Mouse (Mus musculus) heart, embryonic 15.5 days (tissue): ENCODE measurements around the gene Erg. TPM values are rescaled to one million over a fixed set of nuclear protein-coding genes. Genes with fewer than 3 reads are reported as not detected.

Experiments
- ATAC-seq: fragments of 200-750 bp; cut with Nextera tagmentation; replicated peaks from 2 replicates; pipeline ENCODE4 v1.8.0; 2017; ENCODE audit warnings: low read depth, moderate TSS enrichment; ENCODE audit not compliant: insufficient number of reproducible peaks, insufficient read depth, low FRiP score
- H3K27ac ChIP-seq: fragments of 300-500 bp; sonication (generic); 2 replicates; pipeline ENCODE4 v1.5.1; 2015; ENCODE audit warnings: mild to moderate bottlenecking, inconsistent platforms
- H3K27me3 ChIP-seq: fragments of 300-500 bp; sonication (generic); 2 replicates; pipeline ENCODE4 v1.6.1; 2015; ENCODE audit warnings: inconsistent platforms
- H3K36me3 ChIP-seq: fragments of 300-500 bp; sonication (generic); 2 replicates; pipeline ENCODE4 v1.6.1; 2015; ENCODE audit warnings: mild to moderate bottlenecking, inconsistent platforms
- H3K4me1 ChIP-seq: fragments of 300-500 bp; sonication (generic); replicated peaks from 2 replicates; pipeline ENCODE4 v1.6.1; 2015; ENCODE audit warnings: inconsistent platforms
- H3K4me2 ChIP-seq: fragments of 300-500 bp; sonication (generic); 2 replicates; pipeline ENCODE4 v1.6.1; 2015; ENCODE audit warnings: inconsistent platforms, mild to moderate bottlenecking, moderate library complexity
- H3K4me3 ChIP-seq: fragments of 300-500 bp; sonication (generic); 2 replicates; pipeline ENCODE4 v1.5.1; 2015; ENCODE audit warnings: mild to moderate bottlenecking, inconsistent platforms
- H3K9ac ChIP-seq: fragments of 300-500 bp; sonication (generic); 2 replicates; pipeline ENCODE4 v1.6.1; 2015; ENCODE audit warnings: mild to moderate bottlenecking, inconsistent platforms
- H3K9me3 ChIP-seq: fragments of 300-500 bp; sonication (generic); replicated peaks from 2 replicates; pipeline ENCODE4 v1.6.1; 2016; ENCODE audit warnings: inconsistent platforms
- WGBS: fragments of 180-500 bp; shearing (Covaris S2); methylation state at CpG from one replicate; pipeline ENCODE4 v1.1.7; 2015; ENCODE audit warnings: mixed read lengths; 5-methylcytosine and 5-hydroxymethylcytosine counted together
- polyA plus RNA-seq: library from polyadenylated mRNA; unstranded; fragments of >200 nt; fragmentation: Nextera tagmentation; extraction: Ambion mirVana; gene quantifications from 2 replicates; pipeline ENCODE4 v1.2.1, GENCODE M21; 2015

Erg gene
- polyA plus RNA-seq, 1 experiment from 2014 or later, result 5.4 TPM

- Histone ChIP-seq H3K9me3 (no peaks in the 10 kb centered on the region), H3K36me3 (no peaks in the 10 kb centered on the region), H3K4me3 (no peak overlapping the region), H3K4me1 (no peaks in the 10 kb centered on the region), H3K27ac (no peak overlapping the region), H3K27me3 (no peaks in the 10 kb centered on the region), H3K9ac (no peak overlapping the region), H3K4me2 (no peak overlapping the region)
- 65% methylated on average over 3 of the region's 3 CpGs for WGBS
- ATAC-seq, result no peak
Measured at GRCm38 (mm10) chr16:95413401-95413959, 172.9 kb downstream of the Erg start.

- ATAC-seq, result no peak
- 38% methylated on average over 14 of the region's 14 CpGs for WGBS
- no peak overlapping the region for H3K27ac ChIP-seq
Measured at GRCm38 (mm10) chr16:95408096-95408495, 178.3 kb downstream of the Erg start.

GRCm38 (mm10) chr16:95405496-95405895 lies 180.9 kb downstream of the Erg start:
- no peak overlapping the region for H3K9ac ChIP-seq
- no peaks in the 10 kb centered on the region for H3K36me3 ChIP-seq
- WGBS, result 81% methylated on average over 3 of the region's 3 CpGs
- peaks cover 17% of the 10 kb centered on the region for H3K4me1 ChIP-seq
- ATAC-seq, result no peak
- no peak overlapping the region for H3K4me2 ChIP-seq
- H3K9me3 ChIP-seq, result no peaks in the 10 kb centered on the region
- H3K27me3 ChIP-seq, result no peaks in the 10 kb centered on the region
- H3K27ac ChIP-seq, result no peak overlapping the region
- no peak overlapping the region for H3K4me3 ChIP-seq

More at GRCm38 (mm10) chr16:95408096-95408495, 178.3 kb downstream of the Erg start:
- no peak overlapping the region for H3K4me2 ChIP-seq
- H3K9me3 ChIP-seq, result no peaks in the 10 kb centered on the region
- H3K4me1 ChIP-seq, result peaks cover 10% of the 10 kb centered on the region
- no peaks in the 10 kb centered on the region for H3K36me3 ChIP-seq
- H3K9ac ChIP-seq, result no peak overlapping the region
- H3K4me3 ChIP-seq, result no peak overlapping the region
- H3K27me3 ChIP-seq, result no peaks in the 10 kb centered on the region

GRCm38 (mm10) chr16:95403453-95403852 lies 182.9 kb downstream of the Erg start:
- Histone ChIP-seq H3K9me3 (no peaks in the 10 kb centered on the region), H3K4me3 (no peak overlapping the region), H3K4me1 (peaks cover 17% of the 10 kb centered on the region), H3K36me3 (no peaks in the 10 kb centered on the region), H3K27me3 (no peaks in the 10 kb centered on the region), H3K4me2 (no peak overlapping the region), H3K9ac (no peak overlapping the region), H3K27ac (0 out of 2 replicates have a peak overlapping the region, but pooled peaks have one; percentile 17)
- WGBS, result 67% methylated on average over 5 of the region's 5 CpGs
- peak; percentile 65 for ATAC-seq

GRCm38 (mm10) chr16:95401869-95402268 lies 184.5 kb downstream of the Erg start:
- no peaks in the 10 kb centered on the region for H3K36me3 ChIP-seq
- ATAC-seq, result no peak
- H3K9ac ChIP-seq, result no peak overlapping the region
- H3K4me1 ChIP-seq, result peaks cover 10% of the 10 kb centered on the region
- 67% methylated on average over 9 of the region's 9 CpGs for WGBS
- H3K27ac ChIP-seq, result no peak overlapping the region
- no peaks in the 10 kb centered on the region for H3K27me3 ChIP-seq
- no peak overlapping the region for H3K4me3 ChIP-seq
- no peaks in the 10 kb centered on the region for H3K9me3 ChIP-seq
- H3K4me2 ChIP-seq, result no peak overlapping the region

- Histone ChIP-seq H3K27ac (peak overlapping the region; percentile 3; the same call in 1 of the 2 replicates), H3K4me1 (peaks cover 10% of the 10 kb centered on the region), H3K27me3 (no peaks in the 10 kb centered on the region), H3K36me3 (no peaks in the 10 kb centered on the region), H3K9ac (no peak overlapping the region), H3K4me2 (no peak overlapping the region), H3K4me3 (no peak overlapping the region), H3K9me3 (no peaks in the 10 kb centered on the region)
- no peak for ATAC-seq
- 51% methylated on average over 11 of the region's 11 CpGs for WGBS
Measured at GRCm38 (mm10) chr16:95398761-95399343, 187.5 kb downstream of the Erg start.

- ATAC-seq, result no peak; the same call in 1 of the 2 replicates
Measured at GRCm38 (mm10) chr16:95390787-95391186, 195.6 kb downstream of the Erg start.

GRCm38 (mm10) chr16:95388811-95389529 lies 197.4 kb downstream of the Erg start:
- Histone ChIP-seq H3K36me3 (no peaks in the 10 kb centered on the region), H3K27ac (no peak overlapping the region), H3K9ac (no peak overlapping the region), H3K4me2 (no peak overlapping the region), H3K4me1 (peaks cover 25% of the 10 kb centered on the region), H3K4me3 (no peak overlapping the region), H3K27me3 (no peaks in the 10 kb centered on the region), H3K9me3 (no peaks in the 10 kb centered on the region)
- no peak for ATAC-seq
- 73% methylated on average over 4 of the region's 4 CpGs for WGBS

More at GRCm38 (mm10) chr16:95390787-95391186, 195.6 kb downstream of the Erg start:
- H3K4me1 ChIP-seq, result peaks cover 16% of the 10 kb centered on the region
- peak overlapping the region; percentile 37; the same call in 1 of the 2 replicates for H3K27ac ChIP-seq
- no peaks in the 10 kb centered on the region for H3K9me3 ChIP-seq
- H3K9ac ChIP-seq, result no peak overlapping the region
- no peak overlapping the region for H3K4me3 ChIP-seq
- H3K36me3 ChIP-seq, result no peaks in the 10 kb centered on the region
- H3K27me3 ChIP-seq, result no peaks in the 10 kb centered on the region
- H3K4me2 ChIP-seq, result no peak overlapping the region
- 18% methylated on average over 1 of the region's 1 CpGs for WGBS

- Histone ChIP-seq H3K36me3 (no peaks in the 10 kb centered on the region), H3K27me3 (no peaks in the 10 kb centered on the region), H3K4me3 (no peak overlapping the region), H3K9ac (no peak overlapping the region), H3K4me2 (no peak overlapping the region), H3K9me3 (no peaks in the 10 kb centered on the region), H3K4me1 (peaks cover 25% of the 10 kb centered on the region), H3K27ac (no peak overlapping the region)
- 83% methylated on average over 5 of the region's 5 CpGs for WGBS
- ATAC-seq, result no peak
Measured at GRCm38 (mm10) chr16:95388292-95388691, 198.1 kb downstream of the Erg start.

GRCm38 (mm10) chr16:95387008-95387407 lies 199.4 kb downstream of the Erg start:
- ATAC-seq, result no peak
- H3K4me1 ChIP-seq, result peaks cover 31% of the 10 kb centered on the region
- H3K27me3 ChIP-seq, result no peaks in the 10 kb centered on the region
- H3K27ac ChIP-seq, result no peak overlapping the region
- WGBS, result 95% methylated on average over 2 of the region's 2 CpGs
- no peak overlapping the region for H3K9ac ChIP-seq
- no peak overlapping the region for H3K4me2 ChIP-seq
- H3K36me3 ChIP-seq, result no peaks in the 10 kb centered on the region
- no peaks in the 10 kb centered on the region for H3K9me3 ChIP-seq
- no peak overlapping the region for H3K4me3 ChIP-seq

GRCm38 (mm10) chr16:95385299-95385973 lies 201.0 kb downstream of the Erg start:
- Histone ChIP-seq H3K4me2 (no peak overlapping the region), H3K4me1 (peaks cover 29% of the 10 kb centered on the region), H3K36me3 (no peaks in the 10 kb centered on the region), H3K9ac (no peak overlapping the region), H3K4me3 (no peak overlapping the region), H3K9me3 (no peaks in the 10 kb centered on the region), H3K27me3 (no peaks in the 10 kb centered on the region), H3K27ac (peak overlapping the region; percentile 44)
- WGBS, result 68% methylated on average over 7 of the region's 7 CpGs
- no peak; the same call in 1 of the 2 replicates for ATAC-seq
